Mouse (Mus musculus) heart, adult 9 months (tissue): ENCODE measurements around the gene Map1lc3b.
"Not testable (repeated sequence)": the region's sequence is repeated elsewhere in the genome, so short reads cannot be mapped to it uniquely, and the experiment has no call there.

Experiments
- DNase-seq, 2 experiments: peaks; one replicate each; pipeline ENCODE4 v3.0.0; 2022; ENCODE audit warnings: low spot score in 2 of 2

Gene Map1lc3b

DNA sequence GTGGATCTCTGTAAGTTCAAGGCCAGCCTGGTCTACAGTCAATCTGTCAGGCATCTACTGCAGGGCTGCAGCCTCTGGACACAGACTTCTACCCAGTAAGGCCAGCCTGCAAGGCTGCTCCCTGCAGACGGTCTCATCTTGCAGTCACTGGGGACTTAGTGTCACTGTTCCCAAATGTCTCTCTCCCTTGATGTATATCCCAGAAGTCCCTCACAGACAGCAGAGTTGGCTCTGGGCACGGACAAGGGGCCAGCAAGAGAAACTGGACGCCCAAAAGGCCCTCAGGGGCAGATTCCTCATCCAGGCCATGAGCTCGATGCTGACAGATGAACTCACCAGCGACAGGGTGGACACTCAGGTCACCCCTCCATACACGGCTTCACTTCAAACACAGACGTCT lies 18.0 kb upstream of the Map1lc3b start:
- no peak for DNase-seq

DNA sequence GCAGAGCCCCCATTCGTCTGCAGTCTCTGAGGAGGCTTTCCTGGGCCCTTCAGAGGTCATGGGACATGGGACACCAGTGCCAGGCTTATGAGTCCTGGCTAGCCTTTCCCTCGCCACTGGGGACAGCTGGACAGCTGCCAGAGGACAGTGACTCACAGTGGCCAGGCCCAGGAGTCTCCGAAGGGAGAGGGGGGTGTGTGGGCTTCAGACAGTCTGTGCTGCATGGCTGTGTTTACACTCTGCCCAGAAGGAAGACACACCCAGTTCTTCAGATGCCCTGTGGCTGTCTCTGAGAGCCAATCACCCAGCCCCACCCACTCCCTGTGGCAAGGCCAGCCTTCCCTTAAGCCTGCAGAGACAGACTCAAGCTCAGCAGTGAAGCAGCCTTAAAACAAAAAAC lies 16.9 kb upstream of the Map1lc3b start:
- DNase-seq, result peak; percentile 61 to 74

DNA sequence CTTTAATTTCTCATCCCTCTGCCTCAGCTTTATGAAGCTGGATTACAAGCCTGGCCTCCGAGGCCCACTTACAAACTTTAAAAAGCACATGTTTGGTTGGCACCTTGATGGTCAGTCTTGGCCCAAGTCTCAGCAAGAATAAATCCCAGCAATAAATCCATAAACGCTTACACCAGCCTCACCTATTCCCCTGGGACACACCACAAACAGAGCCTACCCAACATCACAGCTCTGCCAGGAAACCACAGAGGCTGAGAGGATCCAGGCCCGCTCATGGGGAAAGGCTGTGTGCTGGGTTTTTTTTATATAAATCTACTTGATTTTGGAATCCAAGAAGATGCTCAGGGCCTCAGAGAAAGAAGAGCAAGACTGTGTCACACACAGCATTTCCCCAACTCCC lies 14.5 kb upstream of the Map1lc3b start:
- no peak for DNase-seq

DNA sequence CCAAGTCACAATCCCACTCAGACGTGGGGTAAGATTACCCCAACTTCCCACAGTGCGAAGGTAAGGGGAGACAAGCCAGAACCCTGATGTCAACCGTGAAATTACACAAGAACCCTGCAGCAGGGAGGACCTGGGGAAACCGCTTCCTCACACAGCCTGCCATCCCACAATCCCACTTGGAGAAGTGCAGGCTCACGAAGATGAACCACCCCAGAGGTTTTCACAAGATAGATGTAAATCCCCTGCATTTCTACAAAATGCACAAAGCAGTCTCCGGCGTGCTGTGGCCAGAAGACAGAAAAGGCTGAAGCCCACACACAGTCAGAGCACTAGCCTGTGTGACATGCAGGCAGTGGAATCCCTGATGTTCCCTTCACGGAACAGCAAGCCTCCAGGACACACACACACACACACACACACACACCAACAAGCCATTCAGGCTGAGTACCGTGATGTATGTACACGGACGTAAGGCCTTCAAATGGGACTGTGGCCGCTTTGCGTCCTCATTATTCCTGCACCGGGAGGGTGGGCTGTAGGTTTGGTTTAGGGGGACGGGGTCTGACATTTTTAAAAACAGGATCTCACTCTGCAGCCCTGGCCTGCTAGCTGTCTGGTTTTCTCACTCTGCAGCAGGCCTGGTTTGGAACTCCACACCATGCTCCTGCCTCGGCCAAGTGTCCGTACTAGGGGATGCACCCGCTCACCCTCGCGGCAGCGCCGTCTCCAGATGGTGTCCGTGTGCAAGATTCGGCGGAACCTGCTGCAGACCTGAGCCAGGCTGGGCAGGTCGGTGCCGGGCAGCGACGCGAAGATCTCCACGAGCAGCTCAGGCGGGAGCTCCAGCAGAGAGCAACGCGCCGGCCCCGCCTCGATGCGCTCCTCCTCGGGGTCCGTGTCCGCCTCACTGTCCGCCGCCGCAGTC lies 12.1 kb upstream of the Map1lc3b start:
- DNase-seq, result no peak

DNA sequence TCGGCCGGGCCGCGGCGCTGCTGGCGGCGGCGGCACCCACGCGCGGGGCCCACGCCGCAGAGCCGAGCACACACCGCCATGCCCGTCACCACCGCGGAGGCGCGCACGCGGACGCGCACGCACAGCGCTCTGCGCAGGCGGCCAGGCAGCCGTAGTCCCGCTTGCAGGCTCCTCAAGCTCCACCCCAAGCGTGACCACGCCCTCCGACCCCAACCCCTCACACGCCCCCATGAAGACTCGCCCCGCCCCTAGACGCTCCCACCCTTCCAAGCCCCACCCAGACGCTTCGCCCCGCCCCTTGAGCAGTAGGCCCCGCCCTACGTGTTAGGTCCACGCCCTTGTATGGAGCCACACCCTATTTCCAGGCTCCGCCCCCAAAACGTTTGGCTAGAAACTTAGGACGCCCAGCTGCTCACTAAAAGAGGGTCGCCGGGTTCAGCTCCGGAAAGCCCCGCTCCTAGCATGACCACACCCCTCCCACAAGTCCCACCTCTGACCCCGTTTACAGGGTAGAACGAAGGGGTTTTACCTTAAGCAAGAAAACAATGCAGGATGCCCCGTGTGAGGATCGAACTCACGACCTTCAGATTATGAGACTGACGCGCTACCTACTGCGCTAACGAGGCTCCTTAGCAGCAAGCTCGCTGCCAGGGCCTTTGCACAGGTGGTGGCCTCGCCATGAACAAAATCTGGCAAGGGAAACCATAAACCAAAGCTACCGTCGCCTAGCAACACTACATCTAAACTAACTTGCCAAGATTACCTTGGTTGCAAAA lies 11.3 kb upstream of the Map1lc3b start, which contains the start of gene Fbxo31:
Fbxo31 (minus strand) TSS at position 131 of the 776 bp plus-strand sequence.
- DNase-seq, result peak; percentile 89 to 94

DNA sequence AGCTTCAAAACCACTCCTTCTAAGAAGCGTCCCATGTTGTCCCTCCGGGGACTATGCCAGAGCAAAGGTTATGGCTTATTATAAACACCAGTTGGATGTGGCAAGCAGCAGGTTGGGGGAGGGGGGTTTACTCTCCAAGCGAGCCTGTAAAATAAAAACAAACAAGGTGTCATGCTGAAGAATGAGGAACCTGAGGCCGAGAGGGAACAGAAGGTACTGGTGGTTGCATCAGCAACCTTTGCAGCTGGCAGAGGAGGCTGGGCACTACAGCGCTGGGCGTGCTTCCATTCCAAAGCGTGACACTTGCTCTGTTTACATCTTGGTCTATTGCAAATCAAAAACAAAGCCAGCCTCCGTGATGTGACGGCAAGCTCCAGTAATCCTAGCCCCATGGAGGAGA lies 9.7 kb upstream of the Map1lc3b start:
- DNase-seq, result no peak

DNA sequence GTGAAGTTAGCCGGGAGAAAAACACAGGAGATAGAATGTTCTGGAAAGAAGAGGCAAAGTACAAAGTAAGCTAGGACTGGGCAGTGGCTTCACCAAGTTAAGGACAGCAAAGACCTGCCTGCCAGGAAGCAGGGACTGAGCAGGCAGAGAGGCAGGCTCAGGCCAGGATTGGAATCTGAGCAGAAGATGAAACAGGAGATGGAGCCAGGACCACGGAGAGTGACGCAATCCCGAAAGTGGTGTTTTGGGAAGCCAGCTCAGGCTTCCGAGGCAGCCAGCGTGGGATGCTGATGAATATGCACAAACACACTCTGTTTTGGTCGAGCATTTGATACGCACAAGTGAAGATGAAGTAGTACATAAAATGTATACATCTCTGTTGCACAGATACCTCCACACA lies 6.5 kb upstream of the Map1lc3b start:
- DNase-seq, result no peak

DNA sequence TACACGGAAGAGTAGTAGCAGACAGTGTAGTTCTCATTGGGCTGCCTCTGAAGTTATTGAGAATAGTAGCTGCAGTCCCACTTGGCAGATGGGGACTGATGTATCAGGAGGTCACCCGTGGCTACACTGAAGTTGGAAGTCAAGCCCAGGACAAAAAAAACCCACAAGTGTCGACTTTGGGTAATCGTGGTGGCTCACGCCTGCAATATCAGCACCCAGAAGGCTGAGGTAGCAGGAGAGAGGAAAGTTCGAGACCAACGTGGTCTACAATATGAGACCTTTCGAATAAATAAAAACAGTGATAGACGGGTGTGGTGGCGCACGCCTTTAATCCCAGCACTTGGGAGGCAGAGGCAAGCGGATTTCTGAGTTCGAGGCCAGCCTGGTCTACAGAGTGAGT lies 5.4 kb upstream of the Map1lc3b start:
- no peak for DNase-seq

DNA sequence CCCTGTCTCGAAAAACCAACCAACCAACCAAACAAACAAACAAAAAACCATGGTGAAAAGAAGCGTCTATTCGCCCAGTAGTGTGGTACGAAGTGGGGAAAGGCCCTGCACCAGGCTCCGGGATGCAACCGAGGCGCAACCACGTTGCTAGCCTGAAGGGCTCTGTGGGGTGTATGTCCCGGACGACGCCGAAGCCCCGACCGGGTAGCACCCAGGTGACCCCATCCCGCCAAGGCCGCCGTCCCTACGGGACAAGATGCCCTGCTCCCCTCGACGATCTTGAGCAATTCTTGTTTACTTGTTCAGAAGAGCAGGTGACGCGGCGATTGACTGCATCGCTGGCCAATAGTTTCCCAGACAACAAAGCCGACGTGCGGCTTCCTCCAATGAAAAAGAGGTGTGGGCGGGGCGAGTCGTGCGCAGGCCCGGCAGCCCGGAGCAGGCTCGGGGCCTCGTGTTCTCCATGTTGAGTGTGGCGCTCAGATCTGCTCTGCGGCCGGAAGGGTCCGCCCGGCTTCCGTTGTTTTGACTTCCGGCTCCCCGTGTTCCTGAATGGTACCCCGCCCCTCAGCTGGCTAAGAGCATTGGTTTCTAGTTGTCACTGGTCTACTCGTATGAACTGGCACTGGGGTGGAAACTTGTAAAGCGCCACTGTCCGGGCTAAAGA lies 4.9 kb upstream of the Map1lc3b start:
- DNase-seq, result peak; percentile 99 to 100

DNA sequence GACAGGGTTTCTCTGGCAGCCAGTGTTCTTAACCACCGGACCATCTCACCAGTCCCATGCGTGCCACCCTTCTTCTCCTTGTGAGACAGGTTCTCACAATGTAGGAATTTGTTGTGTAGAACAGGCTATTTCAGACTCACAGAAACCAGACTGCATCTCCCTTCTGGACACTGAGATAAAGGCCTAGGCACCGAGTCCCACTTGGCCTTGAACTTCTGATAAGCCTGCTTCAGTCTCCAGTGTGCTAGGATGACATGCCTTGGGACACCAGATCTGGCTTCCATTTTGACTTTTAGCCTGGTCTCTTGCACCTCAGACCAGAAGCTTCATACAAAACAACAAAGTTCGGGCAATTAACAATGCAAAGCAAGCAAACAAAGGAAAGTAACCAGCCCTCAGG lies 1.4 kb upstream of the Map1lc3b start:
- no peak for DNase-seq

DNA sequence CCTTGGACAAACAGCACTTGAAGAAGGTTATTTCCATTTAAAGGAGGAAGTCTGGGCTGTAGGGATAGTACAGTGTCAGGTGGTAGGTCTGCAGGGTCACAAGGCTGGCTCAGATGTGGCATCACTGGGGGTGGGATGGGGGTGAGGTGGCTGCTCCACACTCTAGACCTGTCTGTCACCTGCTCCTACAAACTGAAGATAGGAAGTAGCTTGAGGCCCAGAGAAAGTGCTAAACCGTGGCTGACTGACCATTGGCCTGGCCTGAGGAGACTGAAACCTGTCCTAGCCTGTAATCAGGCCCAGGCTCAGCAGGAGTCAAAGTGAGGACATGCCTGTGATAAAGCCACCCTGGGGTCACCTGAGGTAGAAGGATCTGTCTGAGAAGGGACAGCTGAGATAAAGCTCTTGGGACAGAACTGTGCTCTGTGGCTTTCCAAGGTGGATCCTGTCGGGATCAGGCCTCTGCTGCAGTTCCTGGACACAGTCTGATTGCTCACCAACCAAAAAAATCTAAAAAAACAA lies 895 bp upstream of the Map1lc3b start:
- DNase-seq, result no peak

DNA sequence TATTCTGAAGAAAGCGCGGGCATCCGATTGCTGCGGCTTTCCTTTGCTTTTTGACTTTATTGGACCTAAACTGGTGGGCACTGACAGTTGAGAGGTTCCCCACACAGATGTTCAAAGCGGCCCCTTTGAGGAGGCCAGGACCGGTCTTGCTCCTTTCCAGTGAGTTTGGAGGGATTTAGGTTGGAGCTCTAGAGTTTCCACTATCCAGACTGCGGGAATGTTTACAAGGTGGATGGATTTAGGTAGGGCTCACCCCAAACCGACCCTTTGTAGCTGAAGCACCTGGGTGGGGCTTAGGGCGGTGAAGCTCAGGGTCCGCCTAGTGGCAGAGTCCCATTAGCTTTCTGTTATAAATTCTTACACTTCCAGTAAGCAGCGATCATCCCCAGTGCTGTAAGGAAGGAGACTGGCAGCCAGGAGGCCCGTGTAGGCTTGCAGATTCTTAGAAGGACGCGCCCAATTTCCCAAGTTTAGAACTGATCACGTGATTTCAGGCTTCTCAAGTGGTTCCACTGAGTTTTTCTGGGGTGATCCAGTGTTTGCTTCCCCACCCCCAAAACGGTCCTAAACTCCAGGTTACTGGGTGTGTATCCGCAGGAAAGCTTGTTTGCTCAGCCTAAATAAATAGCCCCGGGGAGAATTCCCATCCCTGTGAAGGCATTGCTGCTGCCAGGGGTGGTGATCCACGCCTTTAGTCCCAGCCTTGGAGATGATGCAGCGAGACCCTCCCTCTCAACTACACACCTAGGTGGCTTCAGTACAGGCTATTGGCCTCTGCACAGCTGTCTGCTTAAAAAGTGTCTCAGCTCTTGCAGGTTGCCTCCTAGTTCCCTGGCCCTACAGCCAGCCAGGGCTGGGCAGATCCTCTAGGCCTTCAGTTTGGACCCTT lies 1.3 kb downstream of the Map1lc3b start:
- DNase-seq, result peak in 1 of 2 experiments; percentile 63

DNA sequence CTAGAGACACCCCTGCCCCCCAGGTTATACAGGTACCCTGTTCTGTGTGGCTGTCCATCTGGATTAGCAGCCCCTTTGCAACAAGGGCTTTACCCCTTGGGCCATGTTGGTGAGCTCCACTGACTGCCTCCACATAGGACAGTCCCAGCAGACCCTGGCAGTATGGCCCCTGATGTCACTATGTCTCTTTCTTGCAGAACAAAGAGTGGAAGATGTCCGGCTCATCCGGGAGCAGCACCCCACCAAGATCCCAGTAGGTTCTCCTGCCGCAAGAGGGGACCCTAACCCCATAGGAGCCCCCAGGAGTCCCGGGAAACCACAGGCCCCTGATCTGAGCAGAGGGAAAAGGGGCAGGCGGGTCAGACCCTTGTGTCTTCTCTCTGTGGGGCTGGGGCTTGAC lies 3.1 kb downstream of the Map1lc3b start:
- no peak for DNase-seq

DNA sequence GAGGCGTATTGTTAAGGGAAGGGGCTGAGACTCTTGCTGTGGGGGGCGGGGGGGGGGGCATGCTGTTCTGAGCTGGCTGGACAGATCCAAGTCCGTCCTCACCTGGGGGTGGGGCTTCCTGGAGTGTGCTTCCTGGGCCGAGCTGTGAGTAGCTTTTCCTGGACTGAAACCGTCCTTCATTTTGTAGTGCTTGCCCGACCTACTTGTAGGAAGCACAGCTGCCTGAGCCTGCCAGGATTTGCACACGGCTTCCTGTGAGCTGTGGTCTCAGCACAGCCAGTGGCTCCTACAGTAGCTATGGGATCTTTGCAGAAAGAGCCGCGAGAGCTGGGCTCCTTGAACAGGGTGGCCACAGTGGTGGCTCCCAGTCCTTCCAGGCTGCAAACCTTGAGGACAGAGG lies 3.8 kb downstream of the Map1lc3b start:
- peak; percentile 64 to 82 for DNase-seq

DNA sequence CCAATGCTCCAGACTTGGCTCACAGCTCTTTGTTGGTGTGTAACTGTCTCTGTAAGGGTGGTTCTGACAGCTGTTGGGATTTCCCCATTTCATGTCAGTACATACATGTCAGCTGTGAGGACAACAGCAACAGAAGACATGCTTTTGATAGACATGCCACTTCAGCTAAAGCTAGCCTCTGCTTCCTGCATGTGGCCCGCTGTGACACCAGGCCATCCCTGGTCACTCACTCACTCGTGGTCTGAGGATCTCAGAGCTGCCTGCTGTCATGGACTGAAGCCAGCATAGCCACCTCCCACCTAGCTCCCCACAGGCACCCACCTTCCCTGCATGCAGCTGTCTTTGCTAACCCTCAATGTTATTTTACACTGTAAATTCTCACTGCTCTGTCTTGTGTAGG lies 7.3 kb downstream of the Map1lc3b start:
- DNase-seq, result not testable (repeated sequence)

DNA sequence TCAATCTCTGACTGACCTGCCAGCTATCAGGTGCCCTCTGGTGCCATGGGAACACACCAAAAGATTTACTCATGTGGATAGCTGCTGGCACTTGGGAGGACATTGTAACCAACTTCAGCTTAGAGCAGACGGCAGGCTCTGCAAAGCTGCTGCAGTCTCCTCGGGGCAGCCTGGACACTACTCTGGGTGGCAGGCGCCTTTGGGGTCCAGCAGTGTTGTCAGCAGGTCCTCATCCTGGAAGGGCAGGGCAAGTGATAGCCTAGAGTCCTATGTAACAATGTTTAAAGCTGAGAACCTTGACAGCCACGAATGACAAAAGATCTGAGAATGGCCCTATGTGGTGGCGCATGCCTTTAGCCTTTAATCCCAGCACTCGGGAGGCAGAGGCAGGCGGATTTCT lies 8.0 kb downstream of the Map1lc3b start:
- DNase-seq, result no peak

DNA sequence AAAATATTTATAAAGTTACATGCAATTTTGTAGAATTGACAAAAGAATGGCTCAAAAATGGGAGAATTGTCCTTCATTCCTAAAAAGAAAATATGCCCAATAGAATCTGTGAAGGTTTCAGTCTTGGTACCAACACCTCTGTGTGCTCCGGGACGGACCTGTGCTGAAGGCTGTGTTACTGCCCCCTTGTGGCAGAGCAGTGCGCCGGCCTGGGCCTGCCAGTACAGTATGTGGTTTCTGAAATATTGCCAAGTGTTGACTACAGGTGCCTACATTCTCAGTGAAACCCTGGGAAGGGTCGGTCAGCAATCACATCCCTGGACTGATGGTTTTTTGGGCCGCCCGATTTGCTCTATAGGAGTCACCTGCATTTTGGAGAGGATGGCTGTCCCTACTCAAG lies 8.7 kb downstream of the Map1lc3b start:
- DNase-seq, result peak; percentile 66 to 72

DNA sequence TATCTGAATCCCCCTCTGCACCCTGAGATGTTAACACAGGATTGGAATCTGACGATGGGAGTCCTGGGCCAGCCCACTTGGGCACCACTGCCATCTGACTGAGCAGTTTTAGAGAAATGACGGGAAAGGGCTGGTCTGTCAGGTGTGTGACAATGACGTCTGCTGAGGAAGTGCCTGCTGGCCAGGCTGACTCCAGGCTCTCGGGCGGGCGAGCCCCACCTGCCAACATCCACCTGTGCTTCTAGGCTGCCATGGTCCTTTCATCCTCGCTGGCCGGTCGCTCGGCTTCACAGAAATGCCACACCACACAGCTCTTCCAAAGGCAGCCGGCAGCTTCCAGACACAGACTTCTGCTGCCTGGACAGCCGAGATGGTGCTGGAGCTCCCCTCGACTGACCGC lies 9.7 kb downstream of the Map1lc3b start:
- DNase-seq, result no peak

DNA sequence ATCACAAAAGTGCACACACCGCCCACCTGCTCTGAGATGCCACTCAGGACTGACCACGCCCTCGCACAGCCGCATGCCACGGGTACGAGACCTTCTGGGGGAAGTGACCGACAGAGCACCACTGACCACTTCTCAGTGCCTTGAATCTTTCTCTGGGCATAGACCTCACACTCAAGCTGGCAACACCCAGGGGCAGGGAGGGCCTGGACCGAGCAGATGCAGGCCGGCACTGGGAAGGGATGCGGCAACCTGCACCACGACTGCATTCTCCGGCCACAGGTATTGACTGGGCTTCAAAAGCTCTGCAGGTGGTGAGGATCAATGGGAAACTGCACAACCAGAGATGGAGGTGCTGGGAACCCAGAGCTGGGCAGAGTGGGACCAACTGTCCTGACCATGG lies 12.2 kb downstream of the Map1lc3b start:
- no peak for DNase-seq

DNA sequence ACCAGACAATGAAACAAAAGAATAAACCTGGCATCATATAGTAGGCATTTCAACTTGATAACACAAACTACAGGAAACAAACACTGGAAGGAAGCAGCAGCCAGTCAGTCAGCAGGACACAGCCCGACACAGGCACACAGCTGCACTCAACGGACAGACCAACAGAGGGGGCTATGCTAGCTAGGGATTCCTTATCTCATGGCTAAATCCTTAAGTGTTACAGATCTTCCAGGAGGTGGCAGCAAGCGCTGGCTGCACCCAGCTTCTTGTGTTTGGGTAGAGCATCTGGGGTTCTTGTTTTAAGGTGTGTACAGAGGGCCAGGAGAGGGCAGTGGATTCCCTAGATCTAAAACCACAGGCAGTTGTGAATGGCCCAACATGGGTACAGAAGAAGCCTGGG lies 12.7 kb downstream of the Map1lc3b start:
- peak; percentile 64 to 70 for DNase-seq

DNA sequence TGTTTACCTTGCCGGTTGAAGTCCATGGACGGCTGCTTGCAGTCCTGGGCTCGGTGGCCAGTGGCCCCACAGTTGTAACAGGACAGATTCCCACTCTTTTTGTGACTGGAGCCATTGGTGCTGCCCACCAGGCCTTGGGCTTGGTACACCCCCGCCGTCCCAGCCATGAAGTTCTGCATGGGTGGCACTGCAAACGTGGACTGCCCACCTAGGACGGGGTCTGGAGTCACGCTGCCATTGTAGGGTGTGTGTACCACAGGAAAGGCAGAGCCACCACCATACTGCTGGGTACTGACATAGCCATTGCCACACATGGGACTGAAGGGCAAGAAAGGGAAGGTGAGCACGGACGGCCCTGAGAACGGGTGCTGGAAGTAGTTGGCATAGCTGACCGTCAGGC lies 13.6 kb downstream of the Map1lc3b start:
- DNase-seq, result no peak
